Mouse (Mus musculus) adrenal gland, adult (tissue): ENCODE measurements around the gene Rcc1.
A peak's percentile ranks its signal among the peaks of the same experiment; 100 is the strongest.
"Not testable (repeated sequence)": the region's sequence is repeated elsewhere in the genome, so short reads cannot be mapped to it uniquely, and the experiment has no call there.

Source experiments
- DNase-seq, 2 experiments: peaks; one replicate each; pipeline ENCODE4 v3.0.0; 2022 to 2023; ENCODE audit warnings: low spot score in 1 of 2; ENCODE audit not compliant: inconsistent age in 2 of 2

Gene Rcc1

GRCm38 (mm10) chr4:132326481-132326880 lies 26.9 kb downstream of the Rcc1 start:
- no peak for DNase-seq

DNA sequence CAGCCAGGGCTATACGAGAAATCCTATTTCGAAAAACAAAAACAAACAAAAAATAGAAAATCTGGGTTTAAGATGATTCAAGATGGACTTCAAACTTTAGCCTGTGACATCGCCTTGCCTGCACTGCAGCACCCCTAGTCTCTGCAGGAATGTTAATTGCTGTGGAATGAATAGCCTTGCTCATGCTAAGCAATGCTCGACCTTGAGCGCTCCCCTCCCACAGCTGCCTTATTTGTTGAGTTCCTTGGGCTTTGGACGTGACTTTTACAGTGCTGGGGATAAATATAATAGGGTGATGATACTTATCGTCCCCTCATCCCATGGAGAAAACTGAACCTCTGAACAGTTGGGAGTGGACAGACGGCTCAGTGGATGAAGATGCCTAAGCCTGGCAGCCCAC lies 37.7 kb downstream of the Rcc1 start:
- DNase-seq: no peak

DNA sequence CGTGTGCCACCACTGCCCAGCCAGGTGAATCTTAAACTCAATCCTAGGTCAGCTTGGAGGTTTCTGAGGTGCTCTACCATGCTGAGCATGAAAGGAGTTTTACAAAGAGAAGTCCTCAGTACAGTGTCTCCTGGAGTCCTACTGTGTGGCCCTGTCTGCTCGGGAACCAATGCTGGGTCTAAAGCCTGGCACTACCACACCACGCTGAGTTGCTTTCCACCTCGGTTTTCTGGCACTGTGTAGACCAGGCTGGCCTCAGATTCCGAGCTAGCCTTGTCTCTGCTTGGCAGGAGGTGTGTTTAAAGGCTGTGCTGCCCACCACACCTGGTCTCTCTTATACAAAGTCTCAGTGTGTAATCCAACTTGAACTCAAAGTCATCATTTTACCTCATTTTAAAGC lies 40.8 kb downstream of the Rcc1 start:
- DNase-seq: no peak

- no peak for DNase-seq
These were observed 41.6 kb downstream of the Rcc1 start for GRCm38 (mm10) chr4:132311801-132312200.

- no peak for DNase-seq
These were observed 42.2 kb downstream of the Rcc1 start for GRCm38 (mm10) chr4:132311209-132311608.

GRCm38 (mm10) chr4:132309849-132310472 lies 43.4 kb downstream of the Rcc1 start:
- peak; percentile 33 to 81 for DNase-seq

- DNase-seq: peak; percentile 29 to 77
These were observed 44.1 kb downstream of the Rcc1 start for GRCm38 (mm10) chr4:132309140-132309848.

DNA sequence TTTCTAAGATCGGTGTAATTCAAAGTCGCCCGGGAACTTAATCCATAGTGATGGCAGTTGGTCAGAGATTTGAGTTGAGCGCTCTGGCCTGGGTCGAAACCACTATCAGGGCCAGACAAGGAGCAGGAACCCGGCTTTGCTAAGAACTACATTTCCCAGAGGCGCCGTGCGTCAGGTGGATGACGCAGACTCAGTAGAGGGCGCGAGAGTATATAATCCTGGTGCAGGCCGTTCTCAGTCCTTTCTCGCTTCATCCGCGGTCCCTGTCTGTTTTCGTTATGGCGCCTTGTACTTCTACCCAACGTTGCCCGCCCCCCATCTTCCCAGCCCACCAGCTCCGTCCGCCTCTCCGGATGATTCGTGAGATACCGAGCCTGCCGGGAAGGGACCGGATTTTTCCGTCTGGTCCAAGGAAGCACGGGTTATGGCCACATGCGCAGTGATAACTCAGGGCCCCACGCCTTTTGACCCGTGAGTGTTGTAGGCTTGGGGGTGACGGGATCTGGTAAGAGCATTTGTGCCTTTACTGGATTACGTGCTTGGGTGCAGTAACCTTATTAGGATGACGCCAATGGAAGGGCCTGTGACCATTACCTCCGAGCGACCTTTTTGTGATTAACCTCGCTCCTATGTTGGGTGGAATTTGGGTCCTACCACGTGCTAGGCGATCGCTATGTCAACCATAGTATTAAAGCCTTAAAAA lies 44.8 kb downstream of the Rcc1 start:
- peak; percentile 92 to 97 for DNase-seq

GRCm38 (mm10) chr4:132306004-132306403 lies 47.4 kb downstream of the Rcc1 start:
- DNase-seq: no peak

DNA sequence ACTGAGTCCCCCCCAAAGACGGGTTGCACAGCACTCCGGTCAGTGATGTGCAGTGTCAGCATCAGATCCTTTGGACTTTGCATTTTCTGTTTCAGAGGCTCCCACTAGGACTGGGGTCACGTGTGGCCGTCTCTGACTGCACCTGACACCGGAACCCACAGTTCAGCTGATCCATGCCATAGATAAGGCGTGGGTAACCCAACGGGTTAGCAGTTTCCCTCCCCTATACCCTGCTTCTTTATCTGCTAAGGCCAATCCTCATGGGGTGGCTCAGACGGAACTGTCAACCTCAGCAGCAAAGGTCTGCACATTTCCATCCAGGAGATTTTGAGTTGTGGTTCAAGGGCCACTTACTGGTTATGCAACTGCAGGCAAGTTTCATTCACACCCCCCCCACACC lies 48.1 kb downstream of the Rcc1 start:
- no peak for DNase-seq

GRCm38 (mm10) chr4:132303484-132303883 lies 49.9 kb downstream of the Rcc1 start:
- DNase-seq: not testable (repeated sequence)

- peak; percentile 66 to 81 for DNase-seq
These were observed 50.4 kb downstream of the Rcc1 start, which contains the start of gene Rab42 for GRCm38 (mm10) chr4:132302939-132303479. Rab42 (minus strand) TSS chr4:132303385.

DNA sequence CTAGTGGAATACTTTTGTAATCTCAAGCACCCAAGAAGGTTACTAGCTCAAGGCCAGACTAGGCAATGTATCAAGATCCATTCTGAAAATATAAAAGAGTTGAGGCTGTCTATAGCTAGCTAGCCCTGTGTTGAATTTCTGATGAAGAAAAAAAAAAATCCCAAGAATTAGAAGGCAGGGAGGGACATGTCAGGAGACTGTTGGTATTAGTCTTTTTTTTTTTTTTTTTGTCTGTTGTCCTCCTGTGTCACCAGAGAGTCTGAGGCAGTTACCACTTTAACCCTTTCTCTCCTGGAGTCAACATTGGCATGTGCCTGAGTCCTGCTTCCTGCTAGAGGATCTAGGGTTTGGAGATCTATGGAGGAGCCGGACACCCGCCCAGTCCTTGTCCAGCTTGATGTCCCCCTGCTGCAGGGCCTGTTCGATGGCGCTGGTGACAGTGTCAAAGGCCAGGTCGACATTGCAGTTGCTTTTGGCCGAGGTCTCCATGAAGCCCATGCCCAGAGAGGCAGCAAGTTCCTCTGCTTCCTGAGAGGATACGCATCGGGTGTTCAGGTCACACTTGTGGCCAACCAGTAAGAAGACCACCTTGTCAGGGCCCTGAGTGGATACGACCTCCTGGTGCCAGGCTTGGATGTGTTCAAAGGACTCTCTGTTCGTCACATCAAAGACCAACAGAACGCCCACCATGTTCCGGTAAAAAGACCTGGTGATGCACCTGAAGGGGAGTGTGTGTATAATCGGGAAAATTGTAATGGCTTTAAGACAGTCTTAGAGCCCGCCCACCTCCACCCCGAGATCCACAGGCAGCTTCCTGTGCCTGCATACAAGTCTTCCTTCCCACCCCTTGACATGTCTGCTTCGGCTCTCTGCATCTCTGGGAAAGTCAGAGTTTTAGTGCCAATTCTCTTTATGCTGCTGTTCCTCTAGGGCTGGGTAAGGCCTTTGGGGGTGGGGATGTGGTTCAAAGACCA lies 51.2 kb downstream of the Rcc1 start:
- peak; percentile 26 to 47 for DNase-seq

- DNase-seq: peak; percentile 31 to 84
These were observed 51.9 kb downstream of the Rcc1 start for GRCm38 (mm10) chr4:132301486-132301885.

DNA sequence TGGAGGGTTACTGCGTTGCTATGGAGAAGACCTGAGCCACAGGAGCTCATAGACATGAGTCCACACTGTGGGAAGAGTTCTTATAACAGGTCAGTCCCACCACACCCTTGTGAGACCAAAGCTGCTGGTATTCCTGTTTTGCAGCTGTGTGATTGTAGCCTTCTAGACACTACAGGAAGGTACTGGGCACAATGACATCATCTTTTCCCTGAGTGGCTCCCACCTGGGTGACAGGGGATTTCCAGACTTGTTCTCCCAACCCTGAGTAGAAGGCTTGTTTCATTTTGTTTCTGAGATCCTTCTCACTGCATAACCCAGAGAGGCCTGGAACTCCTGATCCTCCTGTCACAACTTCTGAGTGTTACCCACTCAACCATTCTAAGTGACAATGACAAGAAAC lies 53.6 kb downstream of the Rcc1 start:
- DNase-seq: no peak

DNA sequence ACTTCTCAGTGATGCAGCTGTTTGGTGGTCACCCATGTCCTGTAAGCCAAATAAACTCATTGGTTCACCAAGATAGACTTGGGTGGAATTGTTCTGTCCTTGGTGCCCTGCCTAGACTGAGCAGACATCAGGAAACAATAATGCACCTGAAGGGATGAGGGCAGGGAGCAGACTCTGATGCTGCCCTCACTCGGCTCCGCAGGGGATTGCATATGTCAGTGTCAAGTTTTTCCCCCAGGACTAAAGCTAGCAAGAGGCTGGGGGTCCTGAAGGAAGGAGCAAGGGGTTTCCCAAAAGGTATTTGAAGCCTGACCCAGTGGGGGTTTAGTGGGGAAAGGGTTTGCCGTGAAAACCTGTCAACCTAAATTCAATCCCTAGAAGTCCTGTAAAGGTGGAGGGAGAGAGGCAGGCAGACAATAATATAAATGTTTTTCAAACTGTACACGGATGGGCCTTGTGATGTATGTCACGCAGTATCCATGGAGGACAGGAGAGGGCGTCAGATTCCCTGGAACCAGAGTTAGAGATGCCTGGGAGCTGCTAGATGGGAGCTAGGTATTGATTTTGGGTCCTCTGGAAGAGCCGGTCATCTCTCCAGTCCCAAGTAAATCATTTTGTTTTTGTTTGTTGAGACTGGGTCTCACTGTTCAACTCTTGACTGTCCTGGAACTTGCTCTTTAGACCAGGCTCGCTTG lies 57.6 kb downstream of the Rcc1 start:
- DNase-seq: peak in 1 of 2 experiments; percentile 71

GRCm38 (mm10) chr4:132293682-132294240 lies 59.6 kb downstream of the Rcc1 start:
- no peak for DNase-seq

DNA sequence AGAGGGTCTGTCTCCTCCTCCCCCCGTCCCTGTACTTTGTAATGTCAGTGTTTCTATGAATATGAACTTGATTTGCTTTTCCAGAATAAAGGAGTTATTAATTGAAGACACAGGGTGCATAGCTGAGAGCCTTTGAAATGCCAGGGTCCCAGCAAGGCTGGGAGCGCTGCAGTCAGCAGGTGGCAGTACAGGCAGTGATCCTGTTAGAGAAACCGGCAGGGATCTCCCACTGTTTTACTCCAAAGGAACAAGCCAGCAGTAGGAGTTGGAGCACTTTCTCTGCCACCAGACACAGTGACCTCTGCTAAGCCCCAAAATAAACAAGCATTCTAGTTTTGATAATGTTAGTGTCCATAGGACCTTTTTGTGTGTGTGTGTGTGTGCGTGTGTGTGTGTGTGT lies 60.4 kb downstream of the Rcc1 start:
- peak; percentile 44 to 76 for DNase-seq

DNA sequence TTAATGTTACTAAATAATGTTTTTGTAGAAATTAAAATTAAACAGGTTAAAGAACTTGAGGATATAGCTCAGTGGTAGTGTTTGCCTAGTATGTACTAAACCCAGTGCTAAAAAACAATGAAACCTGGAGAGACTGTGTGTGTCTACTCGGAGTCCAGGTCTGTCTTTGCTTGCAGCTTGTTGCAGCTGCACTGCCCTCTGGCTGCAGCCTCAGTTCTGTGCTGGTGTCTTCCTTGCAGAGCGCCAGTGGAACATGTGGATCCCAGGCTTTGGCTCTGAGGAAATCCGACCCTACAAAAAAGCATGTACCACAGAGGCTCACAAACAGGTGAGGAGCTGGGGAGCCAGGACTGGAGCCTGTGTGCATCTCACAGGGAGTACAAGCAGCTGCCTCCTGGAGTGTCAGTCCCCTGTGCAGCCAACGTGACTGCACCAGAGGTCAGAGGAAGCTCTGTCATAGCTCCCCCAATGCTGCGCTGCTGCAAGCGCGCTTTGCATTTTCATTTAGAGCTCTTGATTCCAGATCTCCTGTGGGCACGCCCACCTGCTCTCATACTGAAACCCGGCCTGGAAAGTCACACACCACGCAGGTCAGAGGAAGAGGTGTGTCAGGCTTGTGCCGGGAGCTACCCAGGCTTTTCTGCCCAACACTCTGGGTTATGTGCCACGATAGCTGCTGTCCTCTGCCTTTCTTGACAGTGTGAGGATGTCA lies 61.6 kb downstream of the Rcc1 start:
- DNase-seq: no peak
